Mouse (Mus musculus) midbrain, postnatal 0 days (tissue): ENCODE results near the gene Slc1a4. TPM values are rescaled to one million over a fixed set of nuclear protein-coding genes. Genes with fewer than 3 reads are reported as not detected.

Experiments
- ATAC-seq: fragments of 200-750 bp; cut with Nextera tagmentation; 2 replicates; pipeline ENCODE4 v1.8.0; 2017; ENCODE audit warnings: moderate number of reproducible peaks, mild to moderate bottlenecking, moderate TSS enrichment, moderate library complexity; ENCODE audit not compliant: low FRiP score
- DNase-seq: peaks from one replicate; pipeline ENCODE4 v3.0.0-alpha.2; 2015; ENCODE audit warnings: low spot score
- H3K27ac ChIP-seq: fragments of 300-500 bp; sonication (generic); 2 replicates; pipeline ENCODE4 v1.5.1; 2014; ENCODE audit warnings: low read depth, mild to moderate bottlenecking, low read length, mixed read lengths
- H3K27me3 ChIP-seq: fragments of 300-500 bp; sonication (generic); 2 replicates; pipeline ENCODE4 v1.6.1; 2014; ENCODE audit warnings: low read length, control low read depth, mixed read lengths; ENCODE audit not compliant: insufficient read depth
- H3K36me3 ChIP-seq: fragments of 300-500 bp; sonication (generic); 2 replicates; pipeline ENCODE4 v1.6.1; 2014; ENCODE audit warnings: low read length, control low read depth, mixed read lengths; ENCODE audit not compliant: insufficient read depth
- H3K4me1 ChIP-seq: fragments of 300-500 bp; sonication (generic); 2 replicates; pipeline ENCODE4 v1.6.1; 2014; ENCODE audit warnings: mild to moderate bottlenecking, control low read depth, antibody characterized with exemption, low read length, mixed read lengths; ENCODE audit not compliant: insufficient read depth
- H3K4me2 ChIP-seq: fragments of 300-500 bp; sonication (generic); 2 replicates; pipeline ENCODE4 v1.6.1; 2014; ENCODE audit warnings: low read depth, mild to moderate bottlenecking, low read length, mixed read lengths; ENCODE audit not compliant: poor library complexity, severe bottlenecking
- H3K4me3 ChIP-seq: fragments of 300-500 bp; sonication (generic); 2 replicates; pipeline ENCODE4 v1.5.1; 2014; ENCODE audit warnings: low read depth, mild to moderate bottlenecking, low read length, moderate library complexity
- H3K9ac ChIP-seq: fragments of 300-500 bp; sonication (generic); replicated peaks from 2 replicates; pipeline ENCODE4 v1.6.1; 2014; ENCODE audit warnings: mild to moderate bottlenecking, low read length, moderate library complexity, mixed read lengths; ENCODE audit not compliant: poor library complexity, severe bottlenecking
- H3K9me3 ChIP-seq: fragments of 300-500 bp; sonication (generic); 2 replicates; pipeline ENCODE4 v1.6.1; 2016; ENCODE audit warnings: low read length, control low read depth
- CTCF ChIP-seq: IDR thresholded peaks from 2 replicates; pipeline ENCODE4 v1.5.1; 2016; ENCODE audit warnings: antibody characterized with exemption, mild to moderate bottlenecking
- WGBS: fragments of 180-500 bp; shearing (Covaris S2); extraction: QIAGEN DNeasy Blood & Tissue Kit; methylation state at CpG from one replicate; pipeline ENCODE4 v1.1.7; 2014; 5-methylcytosine and 5-hydroxymethylcytosine counted together
- polyA plus RNA-seq: library from polyadenylated mRNA; unstranded; fragments of >200 nt; fragmentation: Nextera tagmentation; extraction: Ambion mirVana; gene quantifications from 2 replicates; pipeline ENCODE4 v1.2.1, GENCODE M21; 2015
- total RNA-seq: library from RNA; depleted of rRNA; stranded (reverse); fragments of >200 nt; gene quantifications from 2 replicates; pipeline ENCODE4 v1.2.3, GENCODE M21; 2014

Slc1a4 gene
- total and polyA plus RNA-seq, 2 experiments from 2014 or later, result 70.3 to 180 TPM

- WGBS, result 86% methylated on average over 6 of the region's 6 CpGs
- H3K4me1 ChIP-seq, result peaks cover 17% of the 10 kb centered on the region; the same call in 1 of the 2 replicates
- no peak overlapping the region for H3K9ac ChIP-seq
- H3K4me2 ChIP-seq, result 0 out of 2 replicates have a peak overlapping the region, but pooled peaks have one; percentile 9
- DNase-seq, result no peak
- no peaks in the 10 kb centered on the region for H3K9me3 ChIP-seq
- TF ChIP-seq CTCF, result no peak
- ATAC-seq, result no peak
- no peaks in the 10 kb centered on the region for H3K36me3 ChIP-seq
- H3K4me3 ChIP-seq, result no peak overlapping the region
- no peaks in the 10 kb centered on the region for H3K27me3 ChIP-seq
- H3K27ac ChIP-seq, result no peak overlapping the region
Measured at GRCm38 (mm10) chr11:20328771-20329170, 3.7 kb downstream of the Slc1a4 start.

- Histone ChIP-seq H3K27ac (0 out of 2 replicates have a peak overlapping the region, but pooled peaks have one; percentile 12), H3K9me3 (no peaks in the 10 kb centered on the region), H3K9ac (no peak overlapping the region), H3K4me1 (peaks cover 17% of the 10 kb centered on the region; the same call in 1 of the 2 replicates), H3K36me3 (no peaks in the 10 kb centered on the region), H3K4me2 (no peak overlapping the region), H3K27me3 (no peaks in the 10 kb centered on the region), H3K4me3 (no peak overlapping the region)
- no peak for TF ChIP-seq CTCF
- 60% methylated on average over 11 of the region's 11 CpGs for WGBS
- DNase-seq (no peak), ATAC-seq (no peak)
Measured at GRCm38 (mm10) chr11:20326328-20326995, 6.1 kb downstream of the Slc1a4 start.

- no peak for ATAC-seq
- DNase-seq, result no peak
- WGBS, result 90% methylated on average over 8 of the region's 9 CpGs
- Histone ChIP-seq H3K9me3 (no peaks in the 10 kb centered on the region), H3K27me3 (no peaks in the 10 kb centered on the region), H3K4me3 (no peak overlapping the region), H3K27ac (no peak overlapping the region), H3K36me3 (no peaks in the 10 kb centered on the region), H3K4me2 (no peak overlapping the region), H3K9ac (no peak overlapping the region), H3K4me1 (peaks cover 15% of the 10 kb centered on the region; the same call in 1 of the 2 replicates)
- no peak for TF ChIP-seq CTCF
Measured at GRCm38 (mm10) chr11:20325073-20325694, 7.3 kb downstream of the Slc1a4 start.

- Histone ChIP-seq H3K27me3 (no peaks in the 10 kb centered on the region), H3K4me1 (peaks cover 12% of the 10 kb centered on the region; the same call in 1 of the 2 replicates), H3K36me3 (no peaks in the 10 kb centered on the region), H3K4me2 (no peak overlapping the region), H3K9me3 (no peaks in the 10 kb centered on the region), H3K27ac (no peak overlapping the region), H3K4me3 (no peak overlapping the region), H3K9ac (no peak overlapping the region)
- 81% methylated on average over 3 of the region's 3 CpGs for WGBS
- ATAC-seq (no peak), DNase-seq (no peak)
- TF ChIP-seq CTCF, result no peak
Measured at GRCm38 (mm10) chr11:20324006-20324405, 8.5 kb downstream of the Slc1a4 start.

- Histone ChIP-seq H3K4me3 (no peak overlapping the region), H3K4me2 (no peak overlapping the region), H3K9ac (no peak overlapping the region), H3K9me3 (no peaks in the 10 kb centered on the region), H3K27me3 (no peaks in the 10 kb centered on the region), H3K4me1 (peaks cover 9% of the 10 kb centered on the region; the same call in 1 of the 2 replicates), H3K36me3 (peaks cover under 1% of the 10 kb centered on the region; the same call in 1 of the 2 replicates), H3K27ac (no peak overlapping the region)
- TF ChIP-seq CTCF, result no peak
- DNase-seq (no peak), ATAC-seq (no peak)
- 44% methylated on average over 3 of the region's 3 CpGs for WGBS
Measured at GRCm38 (mm10) chr11:20322366-20322765, 10.1 kb downstream of the Slc1a4 start.

- Histone ChIP-seq H3K9me3 (no peaks in the 10 kb centered on the region), H3K9ac (no peak overlapping the region), H3K27me3 (no peaks in the 10 kb centered on the region), H3K27ac (no peak overlapping the region), H3K4me2 (no peak overlapping the region), H3K4me1 (no peaks in the 10 kb centered on the region), H3K36me3 (peaks cover 16% of the 10 kb centered on the region; the same call in 1 of the 2 replicates), H3K4me3 (no peak overlapping the region)
- no peak for TF ChIP-seq CTCF
- ATAC-seq, result no peak
- no peak for DNase-seq
- 60% methylated on average over 3 of the region's 3 CpGs for WGBS
Measured at GRCm38 (mm10) chr11:20320661-20321060, 11.9 kb downstream of the Slc1a4 start.
